In the genomic region with DNA sequence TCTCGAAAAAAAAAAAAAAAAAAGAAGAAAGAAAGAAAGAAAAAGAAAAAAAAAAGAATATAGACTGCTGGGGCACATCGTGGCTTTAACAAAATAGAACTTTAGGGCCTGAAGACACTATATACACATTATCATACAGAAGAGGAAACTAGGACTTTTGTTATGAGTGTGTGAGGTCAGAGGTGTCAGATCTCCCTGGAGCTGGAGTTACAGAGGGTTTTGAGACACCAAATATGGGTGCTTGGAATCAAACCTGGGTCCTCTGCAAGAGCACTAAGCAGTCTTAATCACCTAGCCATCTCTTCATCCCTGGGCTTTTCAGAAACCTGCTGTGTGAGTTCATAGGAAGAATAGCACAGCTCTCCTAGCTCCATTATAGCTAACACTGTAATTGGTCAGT, we compare ENCODE assay signal across 19 mouse cellular contexts. TPM values are rescaled to one million over a fixed set of nuclear protein-coding genes. Genes with fewer than 3 reads are reported as not detected.
"Had no signal": no experiment of that assay in that cellular context is flagged by ENCODE, and none has a peak within 500 bp of the region (broad histone marks: within the 10 kb centered on the region; RNA-seq: fewer than 3 reads in every experiment).

No protein-coding gene starts in this region.

- H3K27ac ChIP-seq: limb, embryonic 10.5 days; limb, embryonic 13.5 days; liver, embryonic 14.5 days; midbrain, embryonic 10.5 days; midbrain, embryonic 13.5 days had no signal

- H3K9me3 ChIP-seq: limb, embryonic 10.5 days; limb, embryonic 13.5 days; megakaryocyte, embryonic 14.5 days; midbrain, embryonic 10.5 days; midbrain, embryonic 13.5 days had no signal

- H3K4me3 ChIP-seq: limb, embryonic 10.5 days; limb, embryonic 13.5 days; megakaryocyte, embryonic 14.5 days; midbrain, embryonic 10.5 days; midbrain, embryonic 13.5 days had no signal

- DNase-seq: kidney, adult 18-20 months; kidney, postnatal 10 days; kidney, postnatal 36 days; liver; lung, embryonic 14.5 days; thymus, adult 2 months; thymus, postnatal 14 days; thymus, postnatal 4 days had no signal

- H3K9ac ChIP-seq: limb, embryonic 13.5 days; liver, embryonic 14.5 days; liver, postnatal 0 days; lung, embryonic 14.5 days; midbrain, embryonic 13.5 days had no signal

- H3K27me3 ChIP-seq: limb, embryonic 13.5 days had no signal

- H3K36me3 ChIP-seq: limb, embryonic 10.5 days; limb, embryonic 13.5 days; midbrain, embryonic 10.5 days; midbrain, embryonic 13.5 days had no signal

- H3K4me2 ChIP-seq: limb, embryonic 13.5 days; lung, embryonic 14.5 days; midbrain, embryonic 13.5 days had no signal

- H3K4me1 ChIP-seq: limb, embryonic 10.5 days; limb, embryonic 13.5 days; midbrain, embryonic 13.5 days had no signal

RNA-seq across cellular contexts. Expression of a gene that starts 6.2 kb away (rescaled TPM):
- total RNA-seq: monocyte, adult 5-6 weeks had no signal
- polyA plus RNA-seq: kidney, embryonic 14.5 days; limb, embryonic 10.5 days; lung, embryonic 14.5 days; neural tube, embryonic 11.5 days; stomach, embryonic 16.5 days had no signal

RNA-seq across cellular contexts. Expression of a gene that starts 44.3 kb away (rescaled TPM):
- total RNA-seq: monocyte, adult 5-6 weeks had no signal
- polyA plus RNA-seq: kidney, embryonic 14.5 days; limb, embryonic 10.5 days; liver, postnatal 0 days; thymus, adult 2 months had no signal
